Mouse (Mus musculus): Measurements from ENCODE around the gene 1700030K09Rik.

- TF ChIP-seq CTCF (IDR thresholded peaks at IDR 0.05 in 2 of 3, conservative IDR thresholded peaks at IDR 0.05 in 1 of 3; ENCODE audit: control insufficient read depth in 1 of 3, insufficient read depth in 1 of 3, low read depth in 2 of 3, low read length in 3 of 3, poor library complexity in 1 of 3, severe bottlenecking in 1 of 3) (no peak), POLR2AphosphoS5 (IDR thresholded peaks at IDR 0.05; ENCODE audit: borderline replicate concordance, low read depth, low read length) (no peak), POLR2A (IDR thresholded peaks at IDR 0.05; ENCODE audit: control insufficient read depth in 1 of 2, insufficient read depth in 1 of 2, low read depth in 1 of 2, low read length in 2 of 2, poor library complexity in 1 of 2) (no peak)
Observed at GRCm38 (mm10) chr8:72487014-72487413, 43.3 kb downstream of the 1700030K09Rik start.

Measured in MEL (cell line).